Mouse (Mus musculus): ENCODE data around the gene Ankrd10.

- no peak for TF ChIP-seq CTCF (IDR thresholded peaks at IDR 0.05; ENCODE audit: low read depth)
- TF ChIP-seq EP300 (IDR thresholded peaks at IDR 0.05; ENCODE audit: low read depth) = no peak
Measured at GRCm38 (mm10) chr8:11640606-11641005, 5.0 kb upstream of the Ankrd10 start.

Measured in liver, postnatal 0 days (tissue).